Mouse (Mus musculus) G1E-ER4 (cell line): ENCODE results near the gene Rnf126. TPM values are rescaled to one million over a fixed set of nuclear protein-coding genes. Genes with fewer than 3 reads are reported as not detected.

Experiments
- GATA1 ChIP-seq: IDR thresholded peaks from one replicate; pipeline ENCODE4 v1.8.0; 2012; ENCODE audit warnings: low read length, inconsistent platforms
- polyA plus RNA-seq: library from polyadenylated mRNA; stranded (reverse); fragments of >175 nt; gene quantifications from 2 replicates; pipeline ENCODE4 v1.2.3, GENCODE M21; 2012

Gene Rnf126
- polyA plus RNA-seq, 1 experiment, result 414 TPM

DNA sequence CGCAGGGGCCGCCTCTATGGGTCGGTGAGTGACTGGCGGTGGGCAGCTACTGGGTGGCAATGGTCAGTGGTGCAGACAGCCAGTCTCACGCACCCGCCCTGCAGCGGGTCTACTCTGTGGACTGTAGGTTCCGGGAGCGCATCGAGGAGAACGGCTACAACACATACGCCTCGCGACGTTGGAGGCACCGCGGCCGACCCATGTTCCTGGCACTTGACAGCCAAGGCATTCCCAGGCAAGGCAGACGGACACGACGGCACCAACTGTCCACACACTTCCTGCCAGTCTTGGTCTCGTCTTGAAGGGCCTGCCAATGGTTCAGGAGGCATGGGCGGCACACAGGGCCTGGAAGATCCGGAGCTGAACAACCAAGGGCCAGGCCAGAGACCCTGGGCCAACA lies 10.1 kb downstream of the Rnf126 start:
- TF ChIP-seq GATA1, result no peak

DNA sequence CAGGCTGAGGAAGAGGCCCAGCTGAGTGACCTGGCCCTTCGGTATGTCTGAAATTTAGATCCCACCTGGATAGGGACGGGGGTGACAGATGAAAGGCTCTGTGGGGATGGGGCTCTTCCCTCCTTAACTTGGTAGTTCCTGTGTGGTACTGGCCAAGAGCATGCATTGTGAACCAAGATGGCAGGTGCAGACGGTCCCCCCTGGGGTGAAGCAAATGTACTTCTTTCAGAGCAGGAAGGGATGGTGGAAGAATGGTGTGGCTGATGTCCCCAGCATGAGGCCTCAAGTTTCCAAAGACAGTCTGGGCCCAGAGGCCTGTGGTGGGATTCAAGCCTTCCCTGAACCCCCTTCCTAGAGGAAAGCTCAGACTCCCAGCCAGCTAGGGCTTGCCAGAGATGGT lies 10.9 kb downstream of the Rnf126 start:
- no peak for TF ChIP-seq GATA1

DNA sequence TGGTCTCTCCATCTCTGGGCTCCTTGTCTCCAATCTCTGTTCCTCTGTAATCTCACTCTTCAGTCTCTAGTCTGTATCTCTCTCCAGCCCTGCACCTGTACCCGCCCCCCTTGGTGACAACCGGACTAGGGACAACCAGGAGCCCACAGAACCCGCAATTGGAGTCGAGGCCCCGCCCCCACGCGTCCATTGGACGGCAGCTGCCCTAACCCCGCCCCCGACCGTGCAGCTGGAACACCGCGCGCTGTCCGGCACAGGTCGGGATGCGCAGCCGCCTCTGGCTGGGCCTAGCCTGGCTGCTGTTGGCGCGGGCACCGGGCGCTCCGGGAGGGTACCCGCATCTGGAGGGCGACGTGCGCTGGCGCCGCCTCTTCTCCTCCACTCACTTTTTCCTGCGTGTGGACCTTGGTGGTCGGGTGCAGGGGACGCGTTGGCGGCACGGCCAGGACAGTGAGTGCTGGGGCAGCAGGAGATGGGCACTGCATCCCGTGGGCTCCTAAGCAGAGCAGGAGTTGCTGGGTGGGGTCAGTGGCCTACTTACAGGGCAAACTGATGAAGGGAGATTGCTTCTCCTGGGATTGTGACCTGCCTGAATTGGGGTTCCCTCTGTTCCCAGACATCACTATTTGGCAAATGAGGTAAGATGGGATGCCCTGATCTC lies 11.8 kb downstream of the Rnf126 start, which contains the start of gene Fgf22:
Gene Fgf22 (plus strand): TSS at position 221 of the 661 bp plus-strand sequence.
- no peak for TF ChIP-seq GATA1

DNA sequence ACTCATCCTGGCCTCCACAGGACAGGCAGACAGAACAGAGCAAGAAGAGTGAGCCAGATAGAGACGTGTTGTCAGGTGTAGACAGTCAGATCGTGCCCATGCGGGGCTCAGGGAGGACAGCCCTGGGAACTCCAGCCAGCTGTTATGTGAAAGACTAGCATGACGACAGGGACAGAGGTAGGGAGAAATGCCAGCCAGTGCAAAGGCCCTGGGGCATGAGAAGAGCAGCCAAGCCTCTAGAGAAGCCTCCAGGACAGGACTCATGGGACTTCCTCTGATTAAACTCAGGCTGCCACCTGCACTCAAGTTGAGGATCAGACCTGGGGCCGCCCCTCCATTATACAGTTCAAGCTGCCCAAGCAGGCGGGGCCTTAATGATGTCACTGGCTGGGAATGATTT lies 18.3 kb downstream of the Rnf126 start:
- no peak for TF ChIP-seq GATA1

DNA sequence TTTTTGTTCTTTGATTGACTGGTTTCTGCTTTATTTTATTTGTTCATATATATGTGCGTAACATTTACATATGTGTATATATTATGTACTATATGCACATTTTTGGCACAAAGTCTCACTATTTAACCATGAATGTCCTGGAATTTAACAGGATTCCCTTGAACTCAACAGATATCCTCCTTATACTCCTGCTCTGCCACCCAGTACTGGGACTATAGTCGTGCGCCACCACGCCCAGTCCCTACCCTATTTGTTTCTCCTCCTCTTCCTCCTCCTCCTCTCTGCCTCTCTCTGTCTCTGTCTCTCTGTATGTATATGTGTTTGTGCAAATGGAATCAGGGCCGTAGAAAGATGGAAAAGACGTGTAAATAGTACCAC lies 20.0 kb downstream of the Rnf126 start:
- no peak for TF ChIP-seq GATA1

DNA sequence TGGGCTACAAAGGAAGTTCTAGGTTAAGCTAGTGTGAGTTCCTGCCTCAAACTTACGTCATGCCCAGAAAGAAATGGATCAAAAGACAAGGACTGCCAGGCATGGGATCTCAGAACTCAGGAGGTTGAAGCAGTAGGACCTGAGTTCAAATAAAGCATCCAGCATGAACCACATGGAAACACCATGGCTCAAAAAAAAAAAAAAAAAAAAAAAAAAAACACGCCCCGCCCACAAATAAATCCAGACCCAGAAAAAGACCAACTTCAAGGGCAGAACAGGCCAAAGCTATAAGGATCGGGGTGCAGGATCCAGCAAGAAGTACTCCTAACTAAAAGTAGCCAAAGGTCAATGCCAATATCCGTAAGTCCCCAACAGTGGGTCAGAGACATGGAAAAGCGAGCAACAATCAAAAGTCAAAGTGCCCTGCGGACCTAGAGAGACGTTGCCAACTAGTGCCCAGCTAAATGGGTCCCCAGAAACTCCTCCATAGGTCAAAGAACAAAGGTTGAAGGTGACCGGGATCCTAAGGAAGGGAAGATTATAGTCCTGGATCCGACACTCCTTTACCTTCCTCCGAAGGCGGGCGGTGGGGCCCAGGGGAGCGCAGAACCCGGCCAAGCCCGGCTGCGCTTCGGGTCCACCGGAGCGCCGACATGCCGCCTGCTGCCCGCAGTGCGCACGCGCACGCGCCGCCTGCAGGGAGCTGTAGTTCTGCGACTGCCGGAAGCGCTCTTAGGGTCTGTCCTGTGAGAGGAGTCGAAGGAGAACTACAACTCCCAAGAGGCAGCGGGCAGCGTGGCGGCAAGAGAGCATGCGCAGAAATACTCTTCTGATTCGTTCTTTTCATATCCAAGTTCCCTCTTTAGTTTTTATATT lies 20.6 kb downstream of the Rnf126 start, which contains the start of gene Polrmt:
Gene Polrmt (minus strand): TSS at position 684 of the 876 bp plus-strand sequence.
- TF ChIP-seq GATA1, result no peak

DNA sequence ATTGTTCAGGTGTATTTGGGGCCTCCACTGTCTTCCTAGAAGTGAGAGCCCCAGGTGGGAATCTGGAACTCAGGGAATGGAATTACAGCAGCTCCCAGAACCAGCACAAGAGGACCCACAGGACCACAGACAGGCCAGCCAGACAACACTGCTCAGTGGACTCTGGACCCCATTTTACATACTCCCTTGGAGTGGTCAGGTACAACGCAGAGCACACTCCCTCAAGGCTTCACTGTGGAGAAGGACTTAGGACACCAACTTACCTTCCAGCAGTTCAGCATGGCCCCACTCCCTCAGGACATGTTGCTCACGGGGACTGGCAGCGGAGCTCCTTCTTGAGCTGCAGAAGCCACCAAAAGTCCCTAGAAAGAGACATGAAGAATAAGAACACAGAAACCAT lies 21.3 kb downstream of the Rnf126 start:
- TF ChIP-seq GATA1, result no peak

DNA sequence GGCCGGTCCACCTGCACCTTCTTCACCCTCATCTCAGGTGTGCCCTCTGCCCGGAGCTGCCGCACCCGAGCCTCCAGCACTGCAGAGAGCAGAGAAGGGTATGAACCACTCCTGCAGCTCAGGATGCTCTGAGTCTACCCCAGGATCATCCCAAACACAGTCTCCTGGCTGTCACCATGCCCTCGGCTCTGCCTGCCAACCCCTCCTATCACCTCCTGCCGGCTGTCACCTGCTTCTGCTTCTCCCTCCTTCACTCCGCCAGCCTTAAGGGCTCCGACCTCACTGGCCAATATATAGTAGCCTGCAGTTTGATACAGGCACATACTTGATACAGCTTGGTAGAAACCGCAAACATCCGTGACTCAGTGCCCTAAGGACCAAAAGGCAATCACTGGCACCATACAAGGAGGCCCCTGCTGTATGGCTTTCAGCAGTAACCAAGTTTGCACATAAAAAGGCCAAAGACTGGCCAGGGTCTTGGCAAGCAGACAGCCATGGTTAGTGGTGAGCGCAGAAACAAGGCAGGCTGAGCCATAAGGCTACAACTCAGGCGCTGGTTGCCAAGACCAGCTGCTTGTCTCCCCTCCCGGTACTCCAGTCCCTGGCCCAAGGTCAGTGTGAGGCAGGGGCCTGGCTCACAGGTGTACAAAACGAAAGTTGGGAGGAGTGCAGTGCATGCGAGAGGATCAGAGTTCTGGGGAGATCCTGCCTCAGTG lies 22.9 kb downstream of the Rnf126 start:
- TF ChIP-seq GATA1, result no peak

DNA sequence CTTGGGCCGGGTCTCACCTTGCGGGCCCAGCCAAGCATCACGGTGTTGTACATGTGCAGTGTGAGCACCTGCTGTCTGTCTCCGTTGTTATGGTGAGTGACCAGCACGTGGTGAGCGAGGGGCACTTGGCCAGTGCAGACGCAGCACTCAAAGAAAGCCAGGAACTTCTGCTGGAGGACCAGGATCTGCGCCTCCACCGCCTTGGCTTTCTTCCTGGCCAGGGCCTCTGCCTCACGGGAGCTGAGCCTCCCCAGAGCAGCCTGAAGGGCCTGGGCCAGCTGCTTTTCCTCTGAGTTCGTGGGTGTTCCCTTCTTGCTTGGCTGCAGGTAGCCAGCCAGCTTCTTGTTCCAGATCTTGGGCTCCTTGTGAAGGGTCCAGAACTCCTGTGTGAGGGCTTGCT lies 23.6 kb downstream of the Rnf126 start:
- TF ChIP-seq GATA1, result no peak

DNA sequence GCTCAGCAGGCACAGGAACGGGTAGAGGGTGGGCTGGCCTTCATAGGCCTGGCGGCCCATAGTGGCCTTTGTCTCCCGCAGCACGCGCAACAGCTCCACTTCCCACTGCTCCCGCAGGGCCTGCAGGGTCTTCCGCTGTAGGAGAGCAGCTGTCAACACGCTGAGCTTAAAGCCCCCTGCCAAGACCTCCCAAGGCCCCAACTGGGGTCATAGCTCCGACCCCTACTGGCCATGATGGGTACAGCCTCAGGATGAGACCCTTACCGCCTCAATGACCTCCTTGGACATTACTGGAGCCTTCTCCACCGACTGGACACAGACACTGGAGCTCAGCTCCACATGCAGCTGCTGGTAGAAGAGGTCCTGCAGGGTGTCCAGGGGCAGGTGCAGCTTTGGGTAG lies 25.9 kb downstream of the Rnf126 start:
- TF ChIP-seq GATA1, result no peak

DNA sequence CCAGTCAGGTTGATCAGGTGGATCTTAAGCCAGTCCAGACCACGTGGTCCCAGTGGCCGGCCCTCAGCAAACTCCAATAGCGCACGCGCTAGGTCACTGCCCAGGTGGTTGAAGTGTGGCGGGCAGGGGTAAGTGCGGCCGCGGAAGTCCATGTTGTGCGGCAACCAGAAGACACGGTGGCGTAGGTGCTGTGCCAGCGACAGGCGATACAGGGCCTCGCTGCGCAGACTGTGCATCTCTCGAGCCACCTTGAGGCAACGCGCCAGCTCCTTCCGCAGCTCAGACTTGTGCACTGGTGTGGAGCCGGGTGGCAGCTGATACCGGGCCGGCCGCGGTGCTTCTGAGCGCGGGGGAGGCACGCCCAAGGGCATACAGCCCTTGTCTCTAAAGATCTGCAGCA lies 27.5 kb downstream of the Rnf126 start:
- no peak for TF ChIP-seq GATA1

DNA sequence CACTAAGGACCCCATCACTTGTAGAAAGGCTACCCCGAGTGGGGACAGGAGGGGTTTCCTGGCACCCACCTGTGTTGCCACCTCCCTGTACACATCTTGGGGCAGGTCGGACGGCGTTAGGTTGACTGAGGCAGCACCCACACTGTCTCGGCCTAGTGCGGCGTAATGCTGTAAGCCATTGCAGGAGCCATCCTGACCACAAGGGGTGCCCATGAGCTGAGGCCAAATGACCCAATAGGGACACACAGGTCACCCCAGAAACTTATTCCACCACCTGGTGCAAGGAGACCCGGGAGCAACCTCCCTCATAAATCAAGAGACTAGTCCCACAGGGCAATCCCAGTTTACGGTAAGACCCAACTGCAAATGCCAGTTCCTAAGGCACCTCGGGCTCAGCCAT lies 28.5 kb downstream of the Rnf126 start:
- no peak for TF ChIP-seq GATA1

DNA sequence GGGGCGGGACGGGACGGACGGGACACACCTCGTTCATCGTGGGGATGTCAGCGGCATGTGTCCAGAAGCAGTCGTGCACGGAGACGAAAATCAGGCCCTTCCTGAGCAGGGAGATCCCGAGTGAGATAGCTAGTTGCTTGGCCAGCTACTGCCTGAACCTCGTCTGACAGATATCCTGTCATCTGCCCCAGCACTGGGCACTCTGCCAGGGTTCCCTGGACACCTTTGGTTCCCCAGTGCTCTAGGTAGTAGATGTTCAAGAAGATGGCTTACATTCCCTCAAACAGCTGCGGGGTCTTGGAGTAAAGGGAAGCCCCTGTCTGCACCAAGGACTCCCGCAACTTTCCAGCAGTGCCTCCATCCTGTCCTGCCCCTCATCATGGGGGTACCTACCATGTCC lies 30.0 kb downstream of the Rnf126 start:
- TF ChIP-seq GATA1, result no peak

DNA sequence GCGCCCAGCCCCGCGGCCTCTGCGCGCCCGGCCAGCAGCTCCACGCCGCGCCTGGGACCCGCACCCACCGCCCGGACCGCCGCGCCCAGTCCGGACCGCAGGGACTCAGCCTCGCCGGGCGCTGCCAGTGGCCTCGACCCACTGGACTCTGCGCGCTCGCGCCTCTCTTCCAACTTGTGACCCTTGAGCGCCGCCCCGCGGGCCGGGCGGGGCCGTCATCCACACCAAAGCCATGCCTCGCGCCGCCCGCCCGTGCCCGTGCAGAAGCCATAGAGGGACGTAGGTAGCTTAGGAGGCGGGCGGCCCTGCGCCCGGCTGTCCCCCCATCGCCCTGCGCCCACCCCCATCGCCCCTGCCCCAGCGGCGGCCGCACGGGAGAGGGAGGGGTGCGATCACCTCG lies 31.4 kb downstream of the Rnf126 start:
- TF ChIP-seq GATA1, result no peak

DNA sequence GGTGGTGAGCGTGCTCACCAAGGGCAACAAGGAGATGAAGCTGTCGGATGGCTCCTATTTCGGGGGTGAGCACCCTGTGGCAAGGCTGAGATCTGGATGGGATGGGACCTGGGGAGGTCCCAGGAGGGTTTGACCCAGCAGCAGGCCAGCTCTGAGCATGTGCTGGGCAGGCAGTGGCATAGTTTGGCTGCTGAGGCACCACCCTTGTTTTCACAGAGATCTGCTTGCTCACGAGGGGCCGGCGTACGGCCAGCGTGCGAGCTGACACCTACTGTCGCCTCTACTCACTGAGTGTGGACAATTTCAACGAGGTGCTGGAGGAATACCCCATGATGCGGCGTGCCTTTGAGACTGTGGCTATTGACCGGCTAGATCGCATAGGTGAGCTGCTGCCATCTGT lies 32.9 kb downstream of the Rnf126 start:
- TF ChIP-seq GATA1, result no peak

DNA sequence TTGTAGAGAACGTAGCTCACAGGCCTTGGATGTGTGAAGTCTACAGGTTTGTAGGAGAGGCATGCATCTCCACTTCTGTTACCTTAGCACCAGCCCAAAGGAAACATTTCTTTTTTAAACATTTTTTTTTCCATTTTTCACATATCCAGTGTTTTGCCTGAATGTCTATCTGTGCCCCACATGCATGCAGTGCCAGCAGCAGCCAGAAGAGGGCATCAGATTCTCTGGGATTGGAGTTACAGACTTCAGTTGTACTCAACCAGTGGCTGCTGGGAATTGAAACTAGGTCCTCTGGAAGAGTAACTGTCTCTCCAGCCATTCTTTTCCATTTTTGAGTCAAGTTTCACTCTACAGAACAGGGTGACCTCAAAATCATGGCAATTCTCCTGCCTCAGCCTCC lies 34.3 kb downstream of the Rnf126 start:
- no peak for TF ChIP-seq GATA1
